In the genomic region with DNA sequence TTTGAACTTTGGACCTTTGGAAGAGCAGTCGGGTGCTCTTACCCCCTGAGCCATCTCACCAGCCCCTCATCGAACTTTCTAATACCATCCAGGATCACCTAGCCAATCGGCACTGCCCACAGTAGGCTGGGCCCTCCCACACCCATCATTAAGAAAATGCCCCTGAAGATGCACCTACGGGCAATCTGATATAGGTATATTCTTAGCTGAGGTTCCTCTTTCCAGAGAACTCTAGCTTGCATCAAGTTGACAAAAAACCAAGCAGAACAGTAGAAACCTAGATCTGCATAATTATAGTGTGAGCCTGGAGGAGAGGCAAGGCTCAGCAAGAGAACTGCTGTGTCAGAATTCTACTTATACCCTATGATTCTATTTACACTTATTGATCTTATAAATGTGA, we compare ENCODE assay signal across 30 mouse cellular contexts.
"Had no signal": no experiment of that assay in that cellular context is flagged by ENCODE, and none has a peak within 500 bp of the region (broad histone marks: within the 10 kb centered on the region; RNA-seq: fewer than 3 reads in every experiment).

No protein-coding gene starts in this region.

- H3K9me3 ChIP-seq: heart, embryonic 12.5 days; heart, embryonic 13.5 days; heart, embryonic 15.5 days; hindbrain, embryonic 10.5 days; hindbrain, embryonic 12.5 days; hindbrain, embryonic 13.5 days; hindbrain, embryonic 15.5 days; intestine, embryonic 15.5 days; kidney, embryonic 15.5 days had no signal

- H3K4me3 ChIP-seq: heart, embryonic 12.5 days; heart, embryonic 13.5 days; heart, embryonic 15.5 days; hindbrain, embryonic 10.5 days; hindbrain, embryonic 12.5 days; hindbrain, embryonic 13.5 days; hindbrain, embryonic 15.5 days; intestine, embryonic 15.5 days; kidney, embryonic 15.5 days; layer of hippocampus, adult 2 months; left cerebral cortex, adult 2 months had no signal

- H3K27me3 ChIP-seq: heart, embryonic 12.5 days; heart, embryonic 13.5 days; heart, embryonic 15.5 days; hindbrain, embryonic 12.5 days; hindbrain, embryonic 13.5 days; hindbrain, embryonic 15.5 days; intestine, embryonic 15.5 days; kidney, embryonic 15.5 days had no signal

- H3K4me1 ChIP-seq: heart, embryonic 12.5 days; heart, embryonic 13.5 days; heart, embryonic 15.5 days; hindbrain, embryonic 10.5 days; hindbrain, embryonic 12.5 days; hindbrain, embryonic 13.5 days; hindbrain, embryonic 15.5 days; intestine, embryonic 15.5 days; kidney, embryonic 15.5 days had no signal

- H3K27ac ChIP-seq: heart, embryonic 13.5 days; heart, embryonic 15.5 days; hindbrain, embryonic 10.5 days; hindbrain, embryonic 12.5 days; hindbrain, embryonic 13.5 days; hindbrain, embryonic 14.5 days; hindbrain, embryonic 15.5 days; hindbrain, postnatal 0 days; intestine, embryonic 15.5 days; kidney, embryonic 15.5 days; kidney, postnatal 0 days; layer of hippocampus, adult 2 months; left cerebral cortex, adult 2 months had no signal

- DNase-seq: heart, postnatal 10 days; heart, postnatal 14 days; heart, postnatal 36 days; heart, postnatal 4 days; kidney, adult 11 months; kidney, adult 18-20 months; kidney, adult 2 months; kidney, adult 8-10 months; kidney, adult 9 months; kidney, postnatal 10 days; kidney, postnatal 14 days; kidney, postnatal 25 days; kidney, postnatal 36 days; kidney, postnatal 4 days; layer of hippocampus, adult 9-11 months; layer of hippocampus, postnatal 36 days had no signal

- H3K9ac ChIP-seq: heart, embryonic 12.5 days; heart, embryonic 13.5 days; heart, embryonic 15.5 days; hindbrain, embryonic 12.5 days; hindbrain, embryonic 13.5 days; hindbrain, embryonic 14.5 days; hindbrain, embryonic 15.5 days; intestine, embryonic 15.5 days; kidney, embryonic 15.5 days had no signal

- H3K36me3 ChIP-seq: heart, embryonic 12.5 days; heart, embryonic 13.5 days; heart, embryonic 15.5 days; hindbrain, embryonic 10.5 days; hindbrain, embryonic 12.5 days; hindbrain, embryonic 13.5 days; hindbrain, embryonic 15.5 days; intestine, embryonic 15.5 days; kidney, embryonic 15.5 days had no signal
